Mouse (Mus musculus): Measurements from ENCODE around the gene Gm10490.
"Not testable (repeated sequence)": the region's sequence is repeated elsewhere in the genome, so short reads cannot be mapped to it uniquely, and the experiment has no call there.

Gm10490 gene

GRCm38 (mm10) chrX:7909242-7909641, at the start of gene Gm10490:
Gm10490 (plus strand) TSS chrX:7909542.
- not testable (repeated sequence) for DNase-seq (ENCODE audit: low read depth)

- DNase-seq (ENCODE audit: low read depth): no peak
Observed at GRCm38 (mm10) chrX:7863181-7863580, 46.2 kb upstream of the Gm10490 start.

- DNase-seq (ENCODE audit: low read depth): no peak
Observed at GRCm38 (mm10) chrX:7864551-7864950, 44.8 kb upstream of the Gm10490 start.

- peak; percentile 54 for DNase-seq (ENCODE audit: low read depth)
Observed at GRCm38 (mm10) chrX:7865343-7865742, 44.0 kb upstream of the Gm10490 start.

GRCm38 (mm10) chrX:7865786-7866185, 43.6 kb upstream of the Gm10490 start:
- DNase-seq (ENCODE audit: low read depth): no peak

GRCm38 (mm10) chrX:7867141-7867540, 42.2 kb upstream of the Gm10490 start:
- DNase-seq (ENCODE audit: low read depth): no peak

- no peak for DNase-seq (ENCODE audit: low read depth)
Observed at GRCm38 (mm10) chrX:7868506-7868905, 40.8 kb upstream of the Gm10490 start.

GRCm38 (mm10) chrX:7869826-7870225, 39.5 kb upstream of the Gm10490 start:
- DNase-seq (ENCODE audit: low read depth): no peak

- DNase-seq (ENCODE audit: low read depth): peak; percentile 92
Observed at GRCm38 (mm10) chrX:7878007-7878419, 31.3 kb upstream of the Gm10490 start, which contains the start of gene Pim2. Pim2 (plus strand) TSS chrX:7878262.

GRCm38 (mm10) chrX:7878495-7878894, 30.8 kb upstream of the Gm10490 start:
- DNase-seq (ENCODE audit: low read depth): no peak

- peak; percentile 91 for DNase-seq (ENCODE audit: low read depth)
Observed at GRCm38 (mm10) chrX:7879819-7880218, 29.5 kb upstream of the Gm10490 start.

GRCm38 (mm10) chrX:7883841-7884567, 25.3 kb upstream of the Gm10490 start, which contains the start of gene Slc35a2:
Slc35a2 (plus strand) TSS chrX:7884028.
- peak; percentile 95 for DNase-seq (ENCODE audit: low read depth)

- DNase-seq (ENCODE audit: low read depth): peak; percentile 21
Observed at GRCm38 (mm10) chrX:7898211-7898610, 11.1 kb upstream of the Gm10490 start.

GRCm38 (mm10) chrX:7898880-7899874, 10.2 kb upstream of the Gm10490 start, which contains the start of the genes Pqbp1 and Timm17b:
Pqbp1 (minus strand) TSS chrX:7899269.
Timm17b (plus strand) TSS chrX:7899357.
- DNase-seq (ENCODE audit: low read depth): peak; percentile 98

GRCm38 (mm10) chrX:7904441-7904840, 4.9 kb upstream of the Gm10490 start:
- no peak for DNase-seq (ENCODE audit: low read depth)

GRCm38 (mm10) chrX:7907735-7908134, 1.6 kb upstream of the Gm10490 start, which contains the start of gene Gm10491:
Gm10491 (minus strand) TSS chrX:7907835.
- DNase-seq (ENCODE audit: low read depth): no peak

- peak; percentile 5 for DNase-seq (ENCODE audit: low read depth)
Observed at GRCm38 (mm10) chrX:7910473-7910872, 1.1 kb downstream of the Gm10490 start.

- DNase-seq (ENCODE audit: low read depth): peak; percentile 36
Observed at GRCm38 (mm10) chrX:7915669-7916068, 6.3 kb downstream of the Gm10490 start.

GRCm38 (mm10) chrX:7917960-7918359, 8.6 kb downstream of the Gm10490 start:
- DNase-seq (ENCODE audit: low read depth): peak; percentile 7

GRCm38 (mm10) chrX:7919601-7920383, 10.4 kb downstream of the Gm10490 start, which contains the start of gene Pcsk1n:
Pcsk1n (plus strand) TSS chrX:7919822.
- no peak for DNase-seq (ENCODE audit: low read depth)

GRCm38 (mm10) chrX:7922032-7922431, 12.7 kb downstream of the Gm10490 start:
- DNase-seq (ENCODE audit: low read depth): no peak
